Mouse (Mus musculus) G1E (cell line): ENCODE data around the gene Arrb1.

ENCODE experiments used
- CTCF ChIP-seq: IDR thresholded peaks from 2 replicates; pipeline ENCODE4 v1.5.1; 2012; ENCODE audit warnings: low read depth, low read length, inconsistent platforms, mixed read lengths
- GATA2 ChIP-seq: IDR thresholded peaks from 2 replicates; pipeline ENCODE4 v1.6.1; 2012; ENCODE audit warnings: low read depth, low read length, inconsistent platforms, borderline replicate concordance
- TAL1 ChIP-seq: conservative IDR thresholded peaks from 2 replicates; pipeline ENCODE4 v1.6.1; 2012; ENCODE audit warnings: low read depth, low read length, inconsistent platforms, mixed read lengths

DNA sequence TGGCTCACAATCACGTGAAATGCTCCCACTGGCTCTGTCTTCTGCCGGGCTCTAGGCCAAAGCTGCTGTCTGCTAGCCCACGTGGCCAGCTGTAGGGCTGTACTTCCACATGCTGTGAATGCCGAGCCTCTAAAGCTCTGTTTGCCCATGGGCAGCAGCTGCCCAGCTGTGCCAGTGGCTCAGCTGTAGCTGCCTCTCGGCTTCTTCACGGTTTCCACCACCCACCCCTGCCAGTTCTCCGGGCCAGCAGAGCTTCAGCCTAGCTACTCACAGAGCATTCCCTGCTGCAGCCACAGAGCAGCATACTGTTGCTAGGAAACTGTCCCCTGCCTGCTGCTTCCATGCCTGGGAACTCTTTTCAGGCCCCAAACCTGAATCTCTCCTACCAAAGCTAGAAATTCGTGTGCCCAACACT is 25.2 kb upstream of the Arrb1 start:
- TF ChIP-seq GATA2 = no peak
- TF ChIP-seq CTCF = no peak
- no peak for TF ChIP-seq TAL1
